Mouse (Mus musculus) embryonic fibroblast, embryonic 13.5 days (primary cell): ENCODE results near the gene Prdx4.

Experiments
- CTCF ChIP-seq: IDR thresholded peaks from 2 replicates; pipeline ENCODE4 v1.5.1; 2011; ENCODE audit warnings: mild to moderate bottlenecking, control low read depth, low read length, moderate library complexity, borderline replicate concordance; ENCODE audit not compliant: insufficient read depth
- POLR2A ChIP-seq: IDR thresholded peaks from 2 replicates; pipeline ENCODE4 v1.6.1; 2011; ENCODE audit warnings: low read depth, mild to moderate bottlenecking, control low read depth, low read length, moderate library complexity

DNA sequence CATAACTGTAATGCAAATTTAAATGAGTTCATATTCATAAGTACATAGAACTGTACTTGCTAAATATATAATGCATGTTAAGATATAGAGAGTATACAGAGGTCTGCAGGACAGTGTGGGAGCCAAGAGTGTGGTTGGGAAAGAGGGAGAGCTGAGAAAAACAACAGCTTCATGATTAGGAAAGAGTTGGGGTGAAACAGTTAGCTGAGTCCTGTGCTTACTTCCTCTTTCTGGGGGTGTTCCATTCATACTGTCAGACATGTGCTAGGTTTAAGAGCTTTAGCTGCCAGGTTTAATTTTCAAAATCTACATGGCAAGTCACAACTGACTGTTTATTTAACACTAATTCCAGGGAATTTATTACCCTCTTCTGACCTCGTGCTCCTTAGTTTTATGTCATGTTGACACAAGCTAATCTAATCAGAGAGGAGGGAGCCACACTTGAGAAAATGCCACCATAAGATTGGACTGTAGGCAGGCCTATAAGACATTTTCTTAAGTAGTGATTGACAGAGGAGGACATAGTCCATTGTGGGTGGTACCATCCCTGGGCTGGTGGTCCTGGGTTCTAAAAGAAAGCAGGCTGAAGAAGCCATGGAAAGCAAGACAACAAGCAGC, 60.0 kb downstream of the Prdx4 start:
- TF ChIP-seq CTCF, result no peak
- TF ChIP-seq POLR2A, result no peak
